Mouse (Mus musculus) megakaryocyte, embryonic 14.5 days (primary cell): Measurements from ENCODE around the gene Stk25. TPM values are rescaled to one million over a fixed set of nuclear protein-coding genes. Genes with fewer than 3 reads are reported as not detected.

Experiments used
- H3K27me3 ChIP-seq: replicated peaks from 2 replicates; pipeline ENCODE3; 2012; ENCODE audit warnings: inconsistent platforms
- H3K36me3 ChIP-seq: replicated peaks from 2 replicates; pipeline ENCODE3; 2012; ENCODE audit warnings: low read length, inconsistent platforms, mixed read lengths
- H3K4me1 ChIP-seq: 2 replicates; pipeline ENCODE4 v1.6.1; 2012; ENCODE audit warnings: inconsistent platforms
- H3K4me3 ChIP-seq: replicated peaks from 2 replicates; pipeline ENCODE3; 2012; ENCODE audit warnings: moderate library complexity, mild to moderate bottlenecking, inconsistent platforms
- H3K9me3 ChIP-seq: 2 replicates; pipeline ENCODE4 v1.6.1; 2012; ENCODE audit warnings: inconsistent platforms
- FLI1 ChIP-seq: IDR thresholded peaks from 2 replicates; pipeline ENCODE4 v1.6.1; 2012; ENCODE audit warnings: low read length, inconsistent platforms, mixed read lengths
- GATA1 ChIP-seq: IDR thresholded peaks from 3 replicates; pipeline ENCODE4 v1.6.1; 2012; ENCODE audit warnings: mixed read lengths, low read length, inconsistent platforms, borderline replicate concordance
- polyA plus RNA-seq: library from polyadenylated mRNA; stranded (reverse); fragments of >175 nt; gene quantifications from 2 replicates; pipeline ENCODE4 v1.2.3, GENCODE M21; 2012; ENCODE audit warnings: low replicate concordance; ENCODE audit not compliant: insufficient read depth

Stk25 gene
- polyA plus RNA-seq, 1 experiment: 51.8 TPM

DNA sequence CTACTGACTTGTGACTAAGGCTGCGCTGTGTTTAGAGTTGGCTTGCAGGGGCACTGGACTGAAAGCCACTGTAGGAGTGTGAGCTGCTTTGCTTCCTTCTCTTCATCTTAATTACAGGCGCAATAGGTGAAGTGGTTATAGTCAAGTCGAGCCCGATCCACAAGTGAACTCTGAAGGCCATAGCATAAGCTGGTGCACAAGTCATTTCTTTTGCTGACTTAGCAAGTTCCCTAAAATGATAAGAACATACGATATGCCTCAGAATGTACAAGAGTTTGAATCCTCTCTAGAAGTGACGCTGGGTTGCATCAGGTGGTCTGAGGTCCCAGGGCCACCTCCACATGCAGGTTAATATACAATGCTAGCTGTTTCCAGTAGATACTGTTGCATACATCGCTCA, 76.9 kb downstream of the Stk25 start:
- peaks cover 4% of the 10 kb centered on the region; the same call in 1 of the 2 replicates for H3K4me1 ChIP-seq
- no peaks in the 10 kb centered on the region for H3K9me3 ChIP-seq
- no peak overlapping the region for H3K4me3 ChIP-seq
- no peaks in the 10 kb centered on the region for H3K36me3 ChIP-seq
- H3K27me3 ChIP-seq: peaks cover 34% of the 10 kb centered on the region
- TF ChIP-seq GATA1: no peak
- TF ChIP-seq FLI1: no peak

DNA sequence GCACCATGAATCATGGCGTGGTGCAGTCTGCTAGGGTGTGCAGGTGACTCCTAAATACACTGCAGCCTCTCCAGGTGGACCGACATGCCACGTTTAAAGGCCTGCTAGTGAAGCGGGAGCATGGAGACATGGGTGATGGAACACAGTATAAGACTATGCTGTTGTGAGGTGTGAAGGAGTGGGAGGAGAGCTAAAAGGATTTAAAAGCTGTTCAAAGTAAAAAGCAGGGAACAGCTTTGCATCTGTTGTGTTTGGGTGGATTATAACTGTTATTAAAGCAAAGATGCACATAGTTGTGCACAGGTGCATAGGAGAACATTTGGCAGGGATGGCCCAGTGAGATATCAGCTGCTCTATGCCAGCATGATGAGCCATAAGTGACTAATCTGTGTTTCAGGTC, 80.6 kb downstream of the Stk25 start:
- no peak overlapping the region for H3K4me3 ChIP-seq
- H3K27me3 ChIP-seq: peaks cover 31% of the 10 kb centered on the region
- TF ChIP-seq FLI1: no peak
- TF ChIP-seq GATA1: no peak
- no peaks in the 10 kb centered on the region; the same call in 1 of the 2 replicates for H3K4me1 ChIP-seq
- H3K36me3 ChIP-seq: no peaks in the 10 kb centered on the region
- no peaks in the 10 kb centered on the region for H3K9me3 ChIP-seq

DNA sequence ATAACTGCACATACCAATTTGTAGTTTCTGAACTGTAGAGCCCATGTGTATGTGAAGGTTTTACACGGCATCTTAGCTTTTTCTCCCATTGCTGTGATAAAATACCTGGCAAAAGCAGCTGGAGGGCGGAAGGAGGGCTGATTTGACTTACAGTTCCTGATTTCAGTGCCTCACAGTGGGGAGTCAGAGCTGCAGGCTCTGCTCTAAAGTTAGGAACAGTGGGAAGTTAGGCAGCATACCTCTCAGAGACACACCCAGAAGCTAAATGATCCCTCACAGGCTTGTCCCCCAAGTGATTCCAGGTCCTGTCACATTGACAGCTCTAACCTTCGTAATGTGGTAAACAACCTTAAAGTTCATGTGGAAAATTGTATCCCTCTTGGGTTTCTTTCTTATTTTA, 81.4 kb downstream of the Stk25 start:
- no peaks in the 10 kb centered on the region for H3K36me3 ChIP-seq
- H3K4me3 ChIP-seq: no peak overlapping the region
- TF ChIP-seq FLI1 (no peak), GATA1 (no peak)
- H3K27me3 ChIP-seq: peaks cover 31% of the 10 kb centered on the region
- H3K9me3 ChIP-seq: no peaks in the 10 kb centered on the region
- H3K4me1 ChIP-seq: no peaks in the 10 kb centered on the region; the same call in 1 of the 2 replicates

Other genes starting within 250 kb of the Stk25 start
- gene Hdlbp, start 179.8 kb downstream of the Stk25 start, polyA plus RNA-seq: 30.3 and 34.3 TPM in 2 replicates
- not detected in 2 replicates for gene Farp2, start 146.6 kb downstream of the Stk25 start, polyA plus RNA-seq
- gene Bok, start 27.0 kb upstream of the Stk25 start, polyA plus RNA-seq: 0.84 TPM in 1 of 2 replicates, not detected in the other
- 2.2 and 7.0 TPM in 2 replicates for gene Atg4b, start 92.8 kb upstream of the Stk25 start, polyA plus RNA-seq
- gene Thap4, start 96.2 kb upstream of the Stk25 start, polyA plus RNA-seq: 40.4 and 184 TPM in 2 replicates
- gene Dtymk, start 143.3 kb upstream of the Stk25 start, polyA plus RNA-seq: 4.6 and 45.2 TPM in 2 replicates
- 0.46 TPM in 1 of 2 replicates, not detected in the other for gene Ing5, start 145.3 kb upstream of the Stk25 start, polyA plus RNA-seq
- 0.55 TPM in 1 of 2 replicates, not detected in the other for gene D2hgdh, start 166.2 kb upstream of the Stk25 start, polyA plus RNA-seq
- gene Gal3st2, start 202.6 kb upstream of the Stk25 start, polyA plus RNA-seq: not detected in 2 replicates